Mouse (Mus musculus) mature B cell (primary cell): ENCODE data around the gene Rbfox1.

Experiments used
- in situ Hi-C: fragments of 300-500 bp; cut with MboI; formaldehyde crosslinking; loops from 2 replicates; pipeline ENCODE4 v1.14.3; 2019

Rbfox1 gene

DNA sequence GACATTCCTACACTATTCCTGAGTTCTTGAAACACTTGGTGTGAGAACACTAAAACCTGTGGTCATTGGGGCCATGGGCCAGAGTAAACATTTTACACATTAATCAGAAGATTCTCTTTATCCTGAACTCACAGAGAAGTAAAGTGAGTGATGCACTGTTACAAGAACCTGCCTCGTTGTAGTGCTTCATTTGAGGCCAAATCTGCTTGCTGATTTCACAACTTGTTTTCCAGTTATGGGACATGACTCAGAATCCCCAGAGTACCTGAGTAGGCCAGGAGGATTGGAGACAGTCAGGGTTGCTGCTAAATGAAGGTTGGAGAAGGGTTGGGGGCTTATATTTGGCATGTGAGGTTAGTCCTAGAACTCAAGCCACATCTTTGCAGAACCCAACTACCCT is 936.6 kb downstream of the Rbfox1 start:
- in situ Hi-C loops, result no loop called here

DNA sequence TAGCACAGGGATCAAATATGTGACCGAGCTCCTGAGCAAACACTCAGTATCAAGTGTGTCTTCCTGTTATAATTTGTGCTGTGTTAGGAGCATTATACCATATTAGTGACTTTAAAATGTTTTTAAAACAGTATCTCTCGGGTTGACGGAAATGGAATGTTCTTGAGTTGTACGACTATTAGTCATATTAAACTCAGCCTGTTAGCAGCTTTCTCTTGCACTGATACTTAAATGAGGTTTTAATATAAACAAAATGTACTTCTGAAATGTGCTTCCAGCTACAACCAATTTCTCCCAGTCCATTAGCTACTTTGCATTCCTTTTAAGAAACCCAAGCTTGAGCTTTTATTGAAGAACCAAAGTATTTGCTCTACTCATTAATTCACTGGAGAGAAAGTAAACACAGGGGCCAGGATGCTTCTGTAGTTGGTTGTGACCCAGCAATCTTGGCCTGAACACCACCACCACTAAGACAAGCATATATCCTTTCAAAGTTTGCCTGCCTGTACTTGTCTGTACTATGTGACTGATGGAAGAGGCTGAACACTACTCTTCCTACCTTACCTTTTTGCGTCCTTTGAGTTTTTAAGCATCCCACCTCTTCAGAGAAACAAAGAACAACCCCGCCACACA is 944.9 kb downstream of the Rbfox1 start:
- in situ Hi-C loops, result no loop called here

DNA sequence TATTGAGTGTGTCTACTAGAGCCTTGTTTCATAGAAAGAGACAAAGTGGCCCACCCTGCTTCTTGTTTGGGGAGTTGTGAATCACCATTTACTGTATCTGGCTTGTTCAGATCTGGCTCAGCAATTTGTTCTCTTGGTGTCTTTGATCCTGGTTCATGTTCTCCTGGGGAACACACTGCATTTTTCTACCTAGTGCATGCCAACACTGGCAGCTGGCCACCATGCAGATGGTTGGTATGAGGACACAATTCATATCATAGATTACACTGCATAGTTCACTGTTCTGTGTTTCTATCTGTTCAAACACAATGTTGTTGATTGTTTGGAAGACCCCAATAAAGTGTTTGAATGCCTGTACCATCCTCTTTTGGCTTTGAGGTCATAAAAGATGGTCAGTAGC is 948.3 kb downstream of the Rbfox1 start:
- in situ Hi-C loops, result no loop called here

- in situ Hi-C loops, result no loop called here
Observed at GRCm38 (mm10) chr16:6835051-6835450, 949.9 kb downstream of the Rbfox1 start.

DNA sequence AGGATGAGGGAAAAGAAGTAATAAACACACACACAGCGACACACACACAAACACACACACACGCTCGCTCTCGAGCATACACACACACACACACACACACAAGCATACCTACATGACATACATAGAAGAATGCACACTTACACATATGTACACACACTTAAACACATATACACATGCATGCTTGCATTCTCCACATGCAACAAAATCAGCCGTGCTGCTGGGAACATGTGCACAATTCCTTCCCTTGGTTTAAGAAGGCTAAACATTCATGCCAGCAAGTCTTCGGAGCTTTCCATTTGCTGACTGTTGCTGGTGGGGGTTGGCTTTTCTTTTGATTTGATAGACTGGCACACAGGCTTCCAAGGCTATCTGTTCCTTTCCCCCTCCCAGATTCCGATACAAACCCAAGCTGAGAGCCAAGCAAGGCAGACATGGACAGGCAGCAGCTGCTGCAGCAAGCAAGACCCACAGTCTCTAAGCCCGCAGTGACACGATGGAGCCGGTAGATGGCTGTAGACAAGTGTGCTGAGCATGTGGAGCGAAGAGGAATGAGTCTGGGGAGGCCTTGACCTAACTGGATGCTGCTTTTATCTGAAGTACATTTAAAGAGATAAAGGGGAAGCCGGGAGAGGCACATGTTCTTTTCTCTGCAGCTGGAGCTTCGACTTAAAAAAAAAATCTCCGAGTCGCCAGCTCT is 954.3 kb downstream of the Rbfox1 start:
- in situ Hi-C loops, result no loop called here

DNA sequence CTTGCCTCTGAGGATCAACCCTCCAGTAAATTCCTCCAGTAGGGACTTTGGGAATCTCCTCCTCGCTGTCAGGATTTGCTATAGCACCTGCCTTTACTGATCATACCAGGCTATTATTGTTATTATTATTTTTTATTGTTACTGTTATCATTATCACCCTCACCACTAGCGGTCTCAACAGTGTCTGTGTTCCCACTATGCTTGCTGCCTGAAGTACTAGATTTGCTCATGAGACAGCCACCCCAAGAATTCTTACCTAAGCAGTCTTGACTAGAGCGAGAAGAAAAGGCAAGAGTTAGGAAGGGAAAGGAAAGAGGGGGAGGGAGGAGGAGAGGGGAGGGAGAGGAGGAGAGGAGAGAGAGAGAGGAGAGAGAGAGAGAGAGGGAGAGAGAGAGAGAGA is 954.9 kb downstream of the Rbfox1 start:
- in situ Hi-C loops, result no loop called here

GRCm38 (mm10) chr16:6840461-6840860 is 955.3 kb downstream of the Rbfox1 start:
- in situ Hi-C loops, result no loop called here

DNA sequence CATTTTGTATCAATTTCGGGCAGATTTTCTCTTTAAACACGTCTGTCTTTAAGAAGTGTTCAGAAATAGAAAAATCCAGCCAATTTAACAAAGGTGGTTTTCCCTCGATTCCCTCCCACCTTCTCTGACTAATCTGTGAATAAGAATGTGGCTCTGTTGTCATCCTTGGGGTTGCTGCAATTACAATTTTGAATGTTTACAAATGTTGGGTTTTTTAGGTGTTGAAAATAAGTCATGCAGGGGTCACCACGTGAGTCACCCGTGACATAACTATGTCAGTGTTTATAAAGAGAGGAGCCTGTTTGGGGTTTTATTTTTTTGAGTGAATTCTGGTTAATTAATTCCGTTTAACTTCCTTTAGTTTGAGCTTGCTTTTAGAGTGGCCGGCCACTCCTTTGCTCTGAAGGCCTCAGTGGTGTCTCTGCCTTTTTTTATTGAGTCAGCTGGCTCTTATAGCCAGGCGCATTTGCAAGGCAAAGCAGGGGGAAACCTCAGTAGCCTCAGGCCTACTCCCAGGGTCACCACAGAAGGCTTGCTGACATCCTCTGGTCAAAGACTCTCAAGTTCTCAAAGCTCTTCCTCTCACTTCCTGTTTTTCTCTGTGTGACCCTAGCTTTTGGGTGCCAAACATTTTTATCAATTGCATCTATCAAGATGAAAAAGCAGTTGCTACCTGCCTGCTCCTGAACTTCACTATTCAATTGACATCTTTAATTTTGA is 957.1 kb downstream of the Rbfox1 start:
- in situ Hi-C loops, result no loop called here

DNA sequence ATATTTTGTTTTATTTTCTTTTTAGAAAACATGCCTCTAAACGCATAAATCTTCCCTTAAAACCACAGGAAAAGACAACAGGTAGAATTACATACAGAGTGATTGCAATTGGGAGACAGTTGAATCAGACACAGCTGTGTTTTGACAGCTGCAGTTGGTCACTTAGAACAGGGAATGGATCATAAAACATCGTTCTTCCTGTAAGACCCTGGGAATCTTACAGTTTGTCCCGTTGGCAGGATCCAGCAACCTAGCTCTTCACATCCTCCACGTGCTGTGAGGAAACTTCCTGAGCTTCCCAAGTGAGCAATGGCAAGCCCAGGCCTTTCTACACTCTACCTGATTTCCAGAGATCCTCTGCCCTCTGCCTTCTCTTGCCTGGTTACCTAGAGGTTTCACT is 959.5 kb downstream of the Rbfox1 start:
- in situ Hi-C loops, result no loop called here

- in situ Hi-C loops, result no loop called here
Observed at GRCm38 (mm10) chr16:6851393-6851792, 966.2 kb downstream of the Rbfox1 start.

DNA sequence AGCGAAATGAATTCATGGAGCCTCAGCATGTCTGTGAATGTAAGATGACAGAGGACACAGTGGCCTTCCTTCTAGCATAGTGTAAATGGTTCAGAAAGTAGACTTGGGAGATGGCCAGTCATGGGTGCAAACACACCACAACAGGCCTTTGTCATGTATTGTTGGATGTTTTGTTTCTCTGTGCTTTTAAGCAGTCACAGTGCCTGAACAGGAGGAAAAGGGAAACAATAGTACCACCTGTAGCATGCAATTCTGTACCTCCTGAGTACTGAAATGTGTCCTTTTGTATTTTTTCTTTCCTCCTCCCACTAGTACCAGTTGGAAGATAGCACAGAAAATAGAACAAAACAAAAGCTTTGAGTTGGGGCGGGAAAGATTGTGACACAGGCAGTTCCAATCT is 968.6 kb downstream of the Rbfox1 start:
- in situ Hi-C loops, result no loop called here

DNA sequence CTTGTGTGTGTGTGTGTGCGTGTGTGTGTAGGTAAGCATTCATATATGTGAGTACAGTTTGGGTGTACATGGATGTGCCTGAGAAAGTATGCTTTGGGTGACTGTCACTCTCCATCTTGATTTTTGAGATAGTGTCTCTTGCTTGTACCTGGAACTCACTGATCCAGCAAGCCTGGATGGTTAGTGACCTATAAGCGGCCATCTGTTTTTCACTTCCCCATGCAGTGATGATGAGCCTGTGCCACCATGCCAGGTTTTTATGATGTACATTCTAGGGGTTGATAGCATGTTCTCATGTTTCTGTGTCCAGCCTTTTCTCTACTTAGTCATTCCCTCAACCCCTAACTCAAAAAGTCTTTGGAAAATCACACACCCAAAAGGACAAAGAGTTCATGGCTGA is 976.5 kb downstream of the Rbfox1 start:
- in situ Hi-C loops, result no loop called here

GRCm38 (mm10) chr16:6882683-6883430 is 997.7 kb downstream of the Rbfox1 start:
- in situ Hi-C loops, result no loop called here

DNA sequence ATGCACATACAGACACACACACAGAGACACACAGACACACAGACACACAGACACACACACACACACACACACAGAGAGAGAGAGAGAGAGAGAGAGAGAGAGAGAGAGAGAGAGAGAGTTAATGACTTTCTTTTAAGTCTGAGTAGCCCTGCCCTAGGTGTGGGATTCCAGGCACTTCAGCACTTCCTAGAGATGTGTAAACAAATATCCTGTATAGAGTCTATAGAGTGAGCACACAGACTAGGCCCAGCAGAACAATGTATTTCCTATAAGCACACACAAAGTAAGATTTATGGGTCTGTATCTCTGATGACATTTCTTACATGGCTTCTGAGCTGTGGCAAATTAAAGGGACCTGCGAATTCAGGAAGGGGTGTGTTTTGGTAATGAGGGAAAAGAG is 998.6 kb downstream of the Rbfox1 start:
- in situ Hi-C loops, result no loop called here

DNA sequence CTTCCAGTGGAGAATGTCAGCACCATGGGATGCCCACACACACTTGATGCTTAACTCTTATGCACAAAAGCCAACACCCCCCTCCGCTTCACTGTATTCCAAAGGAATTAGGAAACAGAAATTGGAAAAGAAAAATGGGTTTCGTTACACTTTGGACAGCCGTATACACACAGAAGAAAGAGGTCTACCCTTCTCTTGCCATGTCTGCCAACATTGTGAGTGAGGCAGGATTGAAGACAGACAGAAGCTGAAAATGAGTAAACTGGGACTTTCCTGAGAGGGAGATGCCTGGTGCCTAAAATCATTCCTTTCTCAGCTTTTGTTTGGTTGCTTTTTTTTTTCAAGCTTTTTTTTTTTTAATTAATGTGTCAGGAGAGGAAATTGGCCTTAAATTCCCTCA is 1000.5 kb downstream of the Rbfox1 start:
- in situ Hi-C loops, result no loop called here

DNA sequence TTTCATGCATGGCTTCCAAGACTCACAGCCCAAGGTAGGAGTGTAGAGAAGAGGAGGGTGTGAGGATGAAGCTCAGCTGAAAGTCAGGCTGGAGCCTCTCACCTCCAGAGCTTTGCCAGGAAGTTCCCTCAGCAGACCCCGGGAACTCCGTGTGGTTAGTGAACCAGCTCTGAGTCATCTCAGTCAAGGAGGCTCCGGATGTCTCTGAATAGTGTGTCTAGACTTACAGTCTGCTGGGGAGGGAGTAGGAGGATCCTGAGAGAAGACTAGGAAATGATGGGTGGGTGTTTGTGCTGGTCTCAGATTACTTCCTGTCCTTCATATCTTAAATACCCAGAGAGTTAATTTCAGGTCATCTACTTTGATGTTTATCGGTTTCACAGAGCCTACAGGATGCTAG is 1004.1 kb downstream of the Rbfox1 start:
- in situ Hi-C loops, result no loop called here

DNA sequence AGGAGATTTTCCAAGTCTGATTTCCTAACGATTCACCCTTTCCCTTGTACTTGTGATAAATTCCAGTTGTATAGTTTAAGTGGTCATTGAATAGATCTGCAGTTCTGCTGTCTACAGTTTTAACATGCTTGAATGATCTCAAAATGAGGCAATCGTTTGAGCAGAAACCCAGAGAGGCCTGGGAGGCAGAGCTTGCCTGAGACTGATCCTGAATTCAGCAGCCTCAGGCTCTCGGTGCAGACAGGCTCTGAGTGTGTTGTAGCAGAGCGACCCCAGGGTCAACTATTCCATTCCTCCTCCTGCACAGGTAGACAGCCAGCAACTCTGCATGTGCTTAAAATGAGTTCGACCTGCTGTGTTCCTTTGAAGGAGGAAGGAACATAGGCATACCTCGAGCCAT is 1012.6 kb downstream of the Rbfox1 start:
- in situ Hi-C loops, result no loop called here

DNA sequence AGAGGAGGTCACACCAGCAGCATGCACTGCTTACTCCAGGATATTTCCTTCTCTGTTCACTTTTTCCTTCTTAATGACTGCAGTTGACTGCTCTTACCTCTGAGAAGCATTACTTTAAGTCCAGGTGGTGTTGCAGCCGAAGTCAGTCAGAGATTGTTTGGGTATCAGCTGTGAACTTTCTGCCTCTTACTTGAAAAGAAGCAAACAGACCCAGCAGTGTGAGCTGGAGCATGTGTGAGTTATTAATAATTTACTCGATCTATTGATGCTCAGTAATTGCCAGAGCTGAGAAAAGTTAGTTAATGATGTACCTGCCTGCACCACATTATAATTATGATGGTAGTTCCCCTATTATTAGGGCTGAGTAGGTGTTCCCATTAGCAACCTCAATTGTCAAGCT is 1014.9 kb downstream of the Rbfox1 start:
- in situ Hi-C loops, result no loop called here

DNA sequence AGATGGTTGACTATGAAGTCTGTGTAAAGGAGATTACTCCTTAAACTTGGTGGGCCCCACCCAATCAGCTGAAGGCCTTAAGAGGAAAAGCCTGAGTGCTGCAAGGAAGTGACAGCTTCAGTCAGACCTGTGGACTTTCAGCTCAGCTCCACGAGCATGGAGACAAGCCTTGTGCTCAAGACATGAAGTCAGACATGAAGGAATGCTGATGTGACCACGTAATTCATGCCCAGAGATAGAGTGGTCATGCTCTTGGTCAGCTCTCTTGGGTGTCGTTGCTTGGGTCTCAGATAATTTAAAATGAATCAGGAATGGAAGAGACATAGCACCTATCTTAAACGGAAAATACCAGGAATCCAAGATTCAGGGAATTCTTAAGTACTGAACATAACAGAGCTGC is 1019.8 kb downstream of the Rbfox1 start:
- in situ Hi-C loops, result no loop called here

DNA sequence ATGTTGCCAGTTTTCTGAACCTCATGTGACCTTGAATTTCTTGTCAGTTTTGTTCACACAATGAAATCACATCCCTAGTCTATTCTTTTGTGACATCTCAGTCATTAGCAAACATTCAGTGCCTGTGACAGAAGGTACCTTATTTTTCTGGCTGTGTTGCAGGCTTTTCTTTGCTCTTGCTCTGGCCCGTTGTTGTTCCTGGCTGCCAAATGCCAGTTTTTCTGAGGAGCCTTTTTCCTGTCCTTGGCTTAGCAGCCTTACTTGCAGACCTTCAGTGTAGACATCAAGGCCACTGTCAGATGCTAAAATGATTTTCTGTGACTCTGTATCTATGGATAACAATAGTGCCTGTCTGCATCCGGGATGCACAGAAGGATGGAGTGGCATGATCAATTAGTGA is 1020.8 kb downstream of the Rbfox1 start:
- in situ Hi-C loops, result no loop called here

- in situ Hi-C loops, result no loop called here
Observed at GRCm38 (mm10) chr16:6907550-6907949, 1022.4 kb downstream of the Rbfox1 start.

GRCm38 (mm10) chr16:6914531-6914930 is 1029.4 kb downstream of the Rbfox1 start:
- in situ Hi-C loops, result no loop called here

GRCm38 (mm10) chr16:6918641-6919040 is 1033.5 kb downstream of the Rbfox1 start:
- in situ Hi-C loops, result no loop called here
